Mouse (Mus musculus) intestine, postnatal 0 days (tissue): ENCODE data around the gene Fbxo33. TPM values are rescaled to one million over a fixed set of nuclear protein-coding genes. Genes with fewer than 3 reads are reported as not detected.

Source experiments
- ATAC-seq: fragments of 200-750 bp; cut with Nextera tagmentation; 2 replicates; pipeline ENCODE4 v1.8.0; 2017; ENCODE audit warnings: mild to moderate bottlenecking, moderate TSS enrichment, moderate library complexity
- H3K27ac ChIP-seq: fragments of 300-500 bp; sonication (generic); 2 replicates; pipeline ENCODE4 v1.5.1; 2014; ENCODE audit warnings: mild to moderate bottlenecking, low read depth, low read length, moderate library complexity
- H3K27me3 ChIP-seq: fragments of 300-500 bp; sonication (generic); replicated peaks from 2 replicates; pipeline ENCODE4 v1.6.1; 2014; ENCODE audit warnings: low read length, mixed read lengths; ENCODE audit not compliant: control insufficient read depth, insufficient read depth
- H3K36me3 ChIP-seq: fragments of 300-500 bp; sonication (generic); 2 replicates; pipeline ENCODE4 v1.6.1; 2014; ENCODE audit warnings: mild to moderate bottlenecking, moderate library complexity; ENCODE audit not compliant: control insufficient read depth, insufficient read depth
- H3K4me1 ChIP-seq: fragments of 300-500 bp; sonication (generic); replicated peaks from 2 replicates; pipeline ENCODE4 v1.6.1; 2014; ENCODE audit warnings: antibody characterized with exemption, low read length, mixed read lengths; ENCODE audit not compliant: control insufficient read depth, insufficient read depth
- H3K4me2 ChIP-seq: fragments of 300-500 bp; sonication (generic); replicated peaks from 2 replicates; pipeline ENCODE4 v1.6.1; 2014; ENCODE audit warnings: low read depth, mild to moderate bottlenecking, moderate library complexity
- H3K4me3 ChIP-seq: fragments of 300-500 bp; sonication (generic); 2 replicates; pipeline ENCODE4 v1.5.1; 2014; ENCODE audit warnings: low read depth, low read length
- H3K9ac ChIP-seq: fragments of 300-500 bp; sonication (generic); 2 replicates; pipeline ENCODE4 v1.6.1; 2014; ENCODE audit warnings: mild to moderate bottlenecking, low read depth, low read length
- H3K9me3 ChIP-seq: fragments of 300-500 bp; sonication (generic); 2 replicates; pipeline ENCODE4 v1.6.1; 2016; ENCODE audit warnings: mixed run types; ENCODE audit not compliant: control insufficient read depth
- CTCF ChIP-seq: sonication (generic); IDR thresholded peaks from 2 replicates; pipeline ENCODE4 v1.5.1; 2016; ENCODE audit warnings: low read depth, mild to moderate bottlenecking, control low read depth, antibody characterized with exemption, moderate library complexity
- WGBS: fragments of 180-500 bp; shearing (Covaris S2); extraction: QIAGEN DNeasy Blood & Tissue Kit; methylation state at CpG from one replicate; pipeline ENCODE4 v1.1.7; 2014; 5-methylcytosine and 5-hydroxymethylcytosine counted together
- microRNA-seq: library from miRNA; unstranded; fragments of <30 nt; microRNA quantifications from one replicate; pipeline ENCODE4, GENCODE M21; 2016
- polyA plus RNA-seq: library from polyadenylated mRNA; unstranded; fragments of >200 nt; fragmentation: Nextera tagmentation; extraction: Ambion mirVana; gene quantifications from 2 replicates; pipeline ENCODE4 v1.2.1, GENCODE M21; 2015

Gene Fbxo33
- polyA plus RNA-seq, 1 experiment from 2014 or later = 9.5 TPM

- ATAC-seq = no peak
- 87% methylated on average over 6 of the region's 6 CpGs for WGBS
Measured at GRCm38 (mm10) chr12:59164522-59164921, 55.0 kb downstream of the Fbxo33 start.

GRCm38 (mm10) chr12:59162797-59163196 lies 56.7 kb downstream of the Fbxo33 start:
- Histone ChIP-seq H3K4me2 (no peak overlapping the region), H3K4me1 (no peaks in the 10 kb centered on the region), H3K27ac (no peak overlapping the region), H3K4me3 (no peak overlapping the region), H3K9ac (no peak overlapping the region), H3K27me3 (no peaks in the 10 kb centered on the region), H3K36me3 (peaks cover 52% of the 10 kb centered on the region), H3K9me3 (no peaks in the 10 kb centered on the region)
- 57% methylated on average over 2 of the region's 2 CpGs for WGBS
- no peak for TF ChIP-seq CTCF
- no peak for ATAC-seq

More at GRCm38 (mm10) chr12:59164522-59164921, 55.0 kb downstream of the Fbxo33 start:
- Histone ChIP-seq H3K36me3 (peaks cover 51% of the 10 kb centered on the region), H3K4me3 (no peak overlapping the region), H3K9me3 (no peaks in the 10 kb centered on the region), H3K4me2 (no peak overlapping the region), H3K9ac (no peak overlapping the region), H3K27ac (no peak overlapping the region), H3K27me3 (no peaks in the 10 kb centered on the region), H3K4me1 (no peaks in the 10 kb centered on the region)
- no peak for TF ChIP-seq CTCF

GRCm38 (mm10) chr12:59161091-59161490 lies 58.4 kb downstream of the Fbxo33 start:
- Histone ChIP-seq H3K4me1 (no peaks in the 10 kb centered on the region), H3K9ac (no peak overlapping the region), H3K4me3 (no peak overlapping the region), H3K27me3 (no peaks in the 10 kb centered on the region), H3K9me3 (no peaks in the 10 kb centered on the region), H3K4me2 (no peak overlapping the region), H3K27ac (no peak overlapping the region), H3K36me3 (peaks cover 62% of the 10 kb centered on the region)
- 45% methylated on average over 2 of the region's 2 CpGs for WGBS
- no peak for ATAC-seq
- TF ChIP-seq CTCF = no peak

Small RNA genes lying within 50 kb of the gene (microRNA-seq; reads per million reads assigned to microRNA genes)
- not detected for gene Gm27284

Other genes starting within 250 kb of the Fbxo33 start
- gene Sec23a, start 207.7 kb downstream of the Fbxo33 start, polyA plus RNA-seq = 120 and 124 TPM in 2 replicates
- gene Gemin2, start 206.3 kb downstream of the Fbxo33 start, polyA plus RNA-seq = 7.7 and 8.8 TPM in 2 replicates
- gene Trappc6b, start 158.3 kb downstream of the Fbxo33 start, polyA plus RNA-seq = 86.9 and 89.9 TPM in 2 replicates
- 27.1 and 36.2 TPM in 2 replicates for gene Pnn, start 152.8 kb downstream of the Fbxo33 start, polyA plus RNA-seq
- gene Mia2, start 123.9 kb downstream of the Fbxo33 start, polyA plus RNA-seq = 131 and 137 TPM in 2 replicates